Mouse (Mus musculus): ENCODE data around the gene Trim2.

The Trim2 gene

GRCm38 (mm10) chr3:84305722-84306510 lies 761 bp downstream of the Trim2 start:
- no peak for DNase-seq (ENCODE audit: low read depth, low spot score)
- Histone ChIP-seq H3K36me3 (ENCODE audit: control insufficient read depth, insufficient read depth, low read length, poor library complexity, severe bottlenecking) (no peaks in the 10 kb centered on the region), H3K27me3 (ENCODE audit: control insufficient read depth, insufficient read depth, low read length, poor library complexity, severe bottlenecking) (no peaks in the 10 kb centered on the region)

GRCm38 (mm10) chr3:84305010-84305692 lies 1.5 kb downstream of the Trim2 start:
- no peaks in the 10 kb centered on the region for H3K27me3 ChIP-seq (ENCODE audit: control insufficient read depth, insufficient read depth, low read length, poor library complexity, severe bottlenecking)
- H3K36me3 ChIP-seq (ENCODE audit: control insufficient read depth, insufficient read depth, low read length, poor library complexity, severe bottlenecking): no peaks in the 10 kb centered on the region
- DNase-seq (ENCODE audit: low read depth, low spot score): peak; percentile 70

- no peaks in the 10 kb centered on the region for H3K27me3 ChIP-seq (ENCODE audit: control insufficient read depth, insufficient read depth, low read length, poor library complexity, severe bottlenecking)
- no peaks in the 10 kb centered on the region for H3K36me3 ChIP-seq (ENCODE audit: control insufficient read depth, insufficient read depth, low read length, poor library complexity, severe bottlenecking)
- peak; percentile 42 for DNase-seq (ENCODE audit: low read depth, low spot score)
Observed at GRCm38 (mm10) chr3:84304339-84305009, 2.2 kb downstream of the Trim2 start.

- Histone ChIP-seq H3K36me3 (ENCODE audit: control insufficient read depth, insufficient read depth, low read length, poor library complexity, severe bottlenecking) (no peaks in the 10 kb centered on the region), H3K27me3 (ENCODE audit: control insufficient read depth, insufficient read depth, low read length, poor library complexity, severe bottlenecking) (no peaks in the 10 kb centered on the region)
- DNase-seq (ENCODE audit: low read depth, low spot score): no peak
Observed at GRCm38 (mm10) chr3:84303395-84303949, 3.2 kb downstream of the Trim2 start.

GRCm38 (mm10) chr3:84302273-84302672 lies 4.4 kb downstream of the Trim2 start:
- Histone ChIP-seq H3K36me3 (ENCODE audit: control insufficient read depth, insufficient read depth, low read length, poor library complexity, severe bottlenecking) (no peaks in the 10 kb centered on the region), H3K27me3 (ENCODE audit: control insufficient read depth, insufficient read depth, low read length, poor library complexity, severe bottlenecking) (no peaks in the 10 kb centered on the region)
- peak; percentile 42 for DNase-seq (ENCODE audit: low read depth, low spot score)

GRCm38 (mm10) chr3:84301674-84302073 lies 5.0 kb downstream of the Trim2 start:
- Histone ChIP-seq H3K27me3 (ENCODE audit: control insufficient read depth, insufficient read depth, low read length, poor library complexity, severe bottlenecking) (no peaks in the 10 kb centered on the region), H3K36me3 (ENCODE audit: control insufficient read depth, insufficient read depth, low read length, poor library complexity, severe bottlenecking) (no peaks in the 10 kb centered on the region)
- no peak for DNase-seq (ENCODE audit: low read depth, low spot score)

- DNase-seq (ENCODE audit: low read depth, low spot score): no peak
- no peaks in the 10 kb centered on the region for H3K27me3 ChIP-seq (ENCODE audit: control insufficient read depth, insufficient read depth, low read length, poor library complexity, severe bottlenecking)
- H3K36me3 ChIP-seq (ENCODE audit: control insufficient read depth, insufficient read depth, low read length, poor library complexity, severe bottlenecking): no peaks in the 10 kb centered on the region
Observed at GRCm38 (mm10) chr3:84298186-84298585, 8.5 kb downstream of the Trim2 start.

- DNase-seq (ENCODE audit: low read depth, low spot score): no peak
- Histone ChIP-seq H3K36me3 (ENCODE audit: control insufficient read depth, insufficient read depth, low read length, poor library complexity, severe bottlenecking) (no peaks in the 10 kb centered on the region), H3K27me3 (ENCODE audit: control insufficient read depth, insufficient read depth, low read length, poor library complexity, severe bottlenecking) (no peaks in the 10 kb centered on the region)
Observed at GRCm38 (mm10) chr3:84296676-84297075, 10.0 kb downstream of the Trim2 start.

- no peak for DNase-seq (ENCODE audit: low read depth, low spot score)
- H3K36me3 ChIP-seq (ENCODE audit: control insufficient read depth, insufficient read depth, low read length, poor library complexity, severe bottlenecking): no peaks in the 10 kb centered on the region
- H3K27me3 ChIP-seq (ENCODE audit: control insufficient read depth, insufficient read depth, low read length, poor library complexity, severe bottlenecking): no peaks in the 10 kb centered on the region
Observed at GRCm38 (mm10) chr3:84294734-84295133, 11.9 kb downstream of the Trim2 start.

GRCm38 (mm10) chr3:84293666-84294595 lies 12.7 kb downstream of the Trim2 start:
- Histone ChIP-seq H3K27me3 (ENCODE audit: control insufficient read depth, insufficient read depth, low read length, poor library complexity, severe bottlenecking) (no peaks in the 10 kb centered on the region), H3K36me3 (ENCODE audit: control insufficient read depth, insufficient read depth, low read length, poor library complexity, severe bottlenecking) (no peaks in the 10 kb centered on the region)
- no peak for DNase-seq (ENCODE audit: low read depth, low spot score)

GRCm38 (mm10) chr3:84292238-84292637 lies 14.4 kb downstream of the Trim2 start:
- H3K36me3 ChIP-seq (ENCODE audit: control insufficient read depth, insufficient read depth, low read length, poor library complexity, severe bottlenecking): no peaks in the 10 kb centered on the region
- H3K27me3 ChIP-seq (ENCODE audit: control insufficient read depth, insufficient read depth, low read length, poor library complexity, severe bottlenecking): no peaks in the 10 kb centered on the region
- no peak for DNase-seq (ENCODE audit: low read depth, low spot score)

GRCm38 (mm10) chr3:84288931-84289330 lies 17.7 kb downstream of the Trim2 start:
- Histone ChIP-seq H3K36me3 (ENCODE audit: control insufficient read depth, insufficient read depth, low read length, poor library complexity, severe bottlenecking) (no peaks in the 10 kb centered on the region), H3K27me3 (ENCODE audit: control insufficient read depth, insufficient read depth, low read length, poor library complexity, severe bottlenecking) (no peaks in the 10 kb centered on the region)
- no peak for DNase-seq (ENCODE audit: low read depth, low spot score)

GRCm38 (mm10) chr3:84287256-84287655 lies 19.4 kb downstream of the Trim2 start:
- H3K36me3 ChIP-seq (ENCODE audit: control insufficient read depth, insufficient read depth, low read length, poor library complexity, severe bottlenecking): no peaks in the 10 kb centered on the region
- H3K27me3 ChIP-seq (ENCODE audit: control insufficient read depth, insufficient read depth, low read length, poor library complexity, severe bottlenecking): no peaks in the 10 kb centered on the region
- DNase-seq (ENCODE audit: low read depth, low spot score): no peak

- DNase-seq (ENCODE audit: low read depth, low spot score): no peak
- no peaks in the 10 kb centered on the region for H3K36me3 ChIP-seq (ENCODE audit: control insufficient read depth, insufficient read depth, low read length, poor library complexity, severe bottlenecking)
- H3K27me3 ChIP-seq (ENCODE audit: control insufficient read depth, insufficient read depth, low read length, poor library complexity, severe bottlenecking): no peaks in the 10 kb centered on the region
Observed at GRCm38 (mm10) chr3:84286311-84286710, 20.4 kb downstream of the Trim2 start.

All from splenic B cell, adult 2 months (primary cell).